Mouse (Mus musculus): Measurements from ENCODE around the gene Cort. TPM values are rescaled to one million over a fixed set of nuclear protein-coding genes. Genes with fewer than 3 reads are reported as not detected.

Gene Cort
- total RNA-seq, 2 experiments from 2014 or later, result 12.1 to 14.8 TPM

GRCm38 (mm10) chr4:149149611-149150010, 23.0 kb upstream of the Cort start:
- no peak for DNase-seq (ENCODE audit: low spot score in 2 of 2)
- intact Hi-C loops (cut with DNase I), result loop anchor here (5.0 kb wide), 2 partner anchors 298 to 393 kb away; no protein-coding TSS in a partner anchor

- intact Hi-C loops (cut with DNase I), result loop anchor here (5.0 kb wide), 2 partner anchors 298 to 393 kb away; no protein-coding TSS in a partner anchor
- DNase-seq (ENCODE audit: low spot score in 2 of 2), result no peak
Observed at GRCm38 (mm10) chr4:149149196-149149595, 22.6 kb upstream of the Cort start.

- intact Hi-C loops (cut with DNase I), result loop anchor here (5.0 kb wide), 2 partner anchors 299 to 394 kb away; no protein-coding TSS in a partner anchor
- no peak for DNase-seq (ENCODE audit: low spot score in 2 of 2)
Observed at GRCm38 (mm10) chr4:149148084-149148483, 21.5 kb upstream of the Cort start.

GRCm38 (mm10) chr4:149147528-149147927, 21.0 kb upstream of the Cort start:
- intact Hi-C loops (cut with DNase I), result loop anchor here (5.0 kb wide), 2 partner anchors 300 to 395 kb away; no protein-coding TSS in a partner anchor
- DNase-seq (ENCODE audit: low spot score in 2 of 2), result no peak

GRCm38 (mm10) chr4:149145151-149145550, 18.6 kb upstream of the Cort start:
- intact Hi-C loops (cut with DNase I), result loop anchor here (5.0 kb wide), 2 partner anchors 302 to 397 kb away; no protein-coding TSS in a partner anchor

GRCm38 (mm10) chr4:149144459-149144858, 17.9 kb upstream of the Cort start:
- intact Hi-C loops (cut with DNase I), result loop anchor here (5.0 kb wide), 1 partner anchor 38 kb away; no protein-coding TSS in a partner anchor
- DNase-seq (ENCODE audit: low spot score in 2 of 2), result peak; percentile 77 to 83

More at GRCm38 (mm10) chr4:149145151-149145550, 18.6 kb upstream of the Cort start:
- DNase-seq (ENCODE audit: low spot score in 2 of 2), result no peak

GRCm38 (mm10) chr4:149143594-149143993, 17.0 kb upstream of the Cort start:
- intact Hi-C loops (cut with DNase I), result loop anchor here (5.0 kb wide), 1 partner anchor 39 kb away; no protein-coding TSS in a partner anchor

GRCm38 (mm10) chr4:149138515-149138914, 12.0 kb upstream of the Cort start:
- intact Hi-C loops (cut with DNase I), result no loop called here
- no peak for DNase-seq (ENCODE audit: low spot score in 2 of 2)

More at GRCm38 (mm10) chr4:149143594-149143993, 17.0 kb upstream of the Cort start:
- no peak for DNase-seq (ENCODE audit: low spot score in 2 of 2)

- intact Hi-C loops (cut with DNase I), result no loop called here
- DNase-seq (ENCODE audit: low spot score in 2 of 2), result peak; percentile 89
Observed at GRCm38 (mm10) chr4:149136982-149137770, 10.6 kb upstream of the Cort start, which contains the start of gene Cenps. TSS of gene Cenps (minus strand) at chr4:149137629.

GRCm38 (mm10) chr4:149136116-149136850, 9.7 kb upstream of the Cort start:
- no peak for DNase-seq (ENCODE audit: low spot score in 2 of 2)
- intact Hi-C loops (cut with DNase I), result no loop called here

GRCm38 (mm10) chr4:149133395-149133794, 6.8 kb upstream of the Cort start:
- intact Hi-C loops (cut with DNase I), result no loop called here
- no peak for DNase-seq (ENCODE audit: low spot score in 2 of 2)

- intact Hi-C loops (cut with DNase I), result no loop called here
Observed at GRCm38 (mm10) chr4:149131789-149132565, 5.4 kb upstream of the Cort start.

GRCm38 (mm10) chr4:149131021-149131752, 4.6 kb upstream of the Cort start:
- intact Hi-C loops (cut with DNase I), result no loop called here

More at GRCm38 (mm10) chr4:149131789-149132565, 5.4 kb upstream of the Cort start:
- no peak for DNase-seq (ENCODE audit: low spot score in 2 of 2)

GRCm38 (mm10) chr4:149128467-149128866, 1.9 kb upstream of the Cort start:
- peak; percentile 27 to 40 for DNase-seq (ENCODE audit: low spot score in 2 of 2)
- intact Hi-C loops (cut with DNase I), result no loop called here

More at GRCm38 (mm10) chr4:149131021-149131752, 4.6 kb upstream of the Cort start:
- no peak for DNase-seq (ENCODE audit: low spot score in 2 of 2)

GRCm38 (mm10) chr4:149126115-149126509, 451 bp downstream of the Cort start:
- no peak for DNase-seq (ENCODE audit: low spot score in 2 of 2)
- intact Hi-C loops (cut with DNase I), result no loop called here

GRCm38 (mm10) chr4:149125341-149126114, 1.0 kb downstream of the Cort start:
- intact Hi-C loops (cut with DNase I), result no loop called here
- DNase-seq (ENCODE audit: low spot score in 2 of 2), result no peak

GRCm38 (mm10) chr4:149123432-149123831, 3.1 kb downstream of the Cort start:
- no peak for DNase-seq (ENCODE audit: low spot score in 2 of 2)
- intact Hi-C loops (cut with DNase I), result no loop called here
